Mouse (Mus musculus) embryonic facial prominence, embryonic 11.5 days (tissue): ENCODE measurements at regions not wholly inside any gene's neighbourhood (a gene's known extent, or its start where the extent isn't known, plus 50 kb on each side); places are given as distances from the start of the nearest gene placed in this dataset.

ENCODE experiments used
- ATAC-seq: fragments of 200-750 bp; cut with Nextera tagmentation; replicated peaks from 2 replicates; pipeline ENCODE4 v1.8.0; 2017; ENCODE audit warnings: low read depth; ENCODE audit not compliant: insufficient number of reproducible peaks, low FRiP score, low TSS enrichment
- DNase-seq: peaks from one replicate; pipeline ENCODE4 v3.0.0-alpha.2; 2015; ENCODE audit warnings: low spot score
- H3K27ac ChIP-seq: fragments of 300-500 bp; sonication (generic); replicated peaks from 2 replicates; pipeline ENCODE4 v1.5.1; 2014; ENCODE audit warnings: mild to moderate bottlenecking, low read depth, low read length, control low read depth
- H3K27me3 ChIP-seq: fragments of 300-500 bp; sonication (generic); 2 replicates; pipeline ENCODE4 v1.6.1; 2014; ENCODE audit warnings: mild to moderate bottlenecking, low read length, moderate library complexity, mixed read lengths; ENCODE audit not compliant: control insufficient read depth, insufficient read depth
- H3K36me3 ChIP-seq: fragments of 300-500 bp; sonication (generic); replicated peaks from 2 replicates; pipeline ENCODE4 v1.6.1; 2014; ENCODE audit warnings: low read depth, mild to moderate bottlenecking, low read length, moderate library complexity, mixed read lengths; ENCODE audit not compliant: control insufficient read depth, insufficient read depth
- H3K4me1 ChIP-seq: fragments of 300-500 bp; sonication (generic); 2 replicates; pipeline ENCODE4 v1.6.1; 2014; ENCODE audit warnings: low read length, mixed read lengths; ENCODE audit not compliant: control insufficient read depth, insufficient read depth
- H3K4me2 ChIP-seq: fragments of 300-500 bp; sonication (generic); 2 replicates; pipeline ENCODE4 v1.6.1; 2014; ENCODE audit warnings: low read depth, mild to moderate bottlenecking, control low read depth, low read length, moderate library complexity
- H3K4me3 ChIP-seq: fragments of 300-500 bp; sonication (generic); 2 replicates; pipeline ENCODE4 v1.5.1; 2014; ENCODE audit warnings: low read depth, low read length, control low read depth
- H3K9ac ChIP-seq: fragments of 300-500 bp; sonication (generic); replicated peaks from 2 replicates; pipeline ENCODE4 v1.6.1; 2014; ENCODE audit warnings: mild to moderate bottlenecking, control low read depth, low read length
- H3K9me3 ChIP-seq: fragments of 300-500 bp; sonication (generic); replicated peaks from 2 replicates; pipeline ENCODE4 v1.6.1; 2016; ENCODE audit warnings: mild to moderate bottlenecking, low read length, inconsistent platforms, mixed read lengths; ENCODE audit not compliant: control insufficient read depth
- WGBS: fragments of 180-500 bp; shearing (Covaris S2); extraction: QIAGEN DNeasy Blood & Tissue Kit; methylation state at CpG from one replicate; pipeline ENCODE4 v1.1.7; 2014; 5-methylcytosine and 5-hydroxymethylcytosine counted together

DNA sequence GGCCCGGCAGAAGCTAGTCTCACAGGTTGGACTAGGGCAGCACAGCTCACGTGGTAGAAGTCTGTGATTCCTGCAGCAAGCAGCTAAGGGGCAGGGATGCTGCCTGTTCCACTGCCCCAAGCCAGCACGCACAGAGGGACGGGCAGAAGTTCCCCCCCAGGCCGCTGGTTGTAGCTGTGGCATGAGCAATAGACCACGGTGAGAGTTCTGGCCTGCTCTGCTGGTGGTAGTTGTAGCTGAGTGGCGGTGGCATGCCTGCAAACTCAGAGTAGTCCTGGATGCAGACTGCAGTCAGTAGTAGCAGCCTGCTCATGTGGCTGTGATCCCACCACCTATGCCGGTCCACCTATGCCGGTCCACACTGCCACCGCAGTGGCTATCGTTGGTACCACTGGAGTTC, 71.5 kb upstream of the Rpl39l start:
- WGBS, result 94% methylated on average over 11 of the region's 11 CpGs

GRCm38 (mm10) chr16:10088461-10089353, 81.3 kb upstream of the Rpl39l start:
- Histone ChIP-seq H3K36me3 (no peaks in the 10 kb centered on the region), H3K4me1 (no peaks in the 10 kb centered on the region), H3K9me3 (no peaks in the 10 kb centered on the region), H3K27ac (no peak overlapping the region), H3K4me2 (no peak overlapping the region), H3K9ac (no peak overlapping the region), H3K4me3 (no peak overlapping the region), H3K27me3 (no peaks in the 10 kb centered on the region)
- 58% methylated on average over 18 of the region's 18 CpGs for WGBS
- no peak for ATAC-seq
- DNase-seq, result peak; percentile 85

More for the DNA sequence above, 71.5 kb upstream of the Rpl39l start:
- H3K4me2 ChIP-seq, result no peak overlapping the region
- no peak overlapping the region for H3K9ac ChIP-seq
- DNase-seq (no peak), ATAC-seq (no peak)
- no peaks in the 10 kb centered on the region for H3K9me3 ChIP-seq
- H3K4me1 ChIP-seq, result no peaks in the 10 kb centered on the region
- H3K27me3 ChIP-seq, result no peaks in the 10 kb centered on the region
- no peak overlapping the region for H3K27ac ChIP-seq
- no peak overlapping the region for H3K4me3 ChIP-seq
- no peaks in the 10 kb centered on the region for H3K36me3 ChIP-seq

- H3K4me3 ChIP-seq, result no peak overlapping the region
- no peak overlapping the region for H3K9ac ChIP-seq
- WGBS, result 45% methylated on average over 1 of the region's 1 CpGs
- no peaks in the 10 kb centered on the region for H3K9me3 ChIP-seq
- H3K4me2 ChIP-seq, result no peak overlapping the region
- no peak for DNase-seq
- no peaks in the 10 kb centered on the region for H3K27me3 ChIP-seq
- no peak overlapping the region for H3K27ac ChIP-seq
- H3K4me1 ChIP-seq, result no peaks in the 10 kb centered on the region
- ATAC-seq, result no peak
- H3K36me3 ChIP-seq, result no peaks in the 10 kb centered on the region
Measured at GRCm38 (mm10) chr16:10086341-10086740, 83.7 kb upstream of the Rpl39l start.

DNA sequence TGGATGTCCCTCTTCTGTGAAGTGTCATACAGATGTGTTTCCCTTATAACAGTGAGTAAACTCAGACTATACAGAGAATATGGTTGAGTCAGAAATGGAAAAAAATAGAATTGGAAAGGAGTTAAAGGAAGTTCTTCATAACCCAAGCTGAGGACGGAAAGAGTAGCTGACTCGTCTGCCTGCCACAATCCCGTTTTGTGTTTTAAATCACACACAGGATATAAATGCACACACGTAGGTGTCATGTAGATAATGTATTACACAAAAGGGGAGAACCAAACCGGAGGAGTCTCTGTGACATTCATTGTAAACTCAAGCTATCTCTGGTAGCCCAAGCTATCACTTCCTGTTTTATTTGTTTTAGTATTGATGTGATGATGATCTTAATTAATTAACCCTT, 84.6 kb upstream of the Rpl39l start:
- no peak overlapping the region for H3K27ac ChIP-seq
- WGBS, result 83% methylated on average over 5 of the region's 5 CpGs
- H3K9me3 ChIP-seq, result no peaks in the 10 kb centered on the region
- no peaks in the 10 kb centered on the region for H3K27me3 ChIP-seq
- H3K9ac ChIP-seq, result no peak overlapping the region
- no peaks in the 10 kb centered on the region for H3K36me3 ChIP-seq
- DNase-seq, result no peak
- no peak for ATAC-seq
- H3K4me3 ChIP-seq, result no peak overlapping the region
- H3K4me2 ChIP-seq, result no peak overlapping the region
- no peaks in the 10 kb centered on the region for H3K4me1 ChIP-seq

- Histone ChIP-seq H3K9ac (no peak overlapping the region), H3K4me2 (no peak overlapping the region), H3K9me3 (no peaks in the 10 kb centered on the region), H3K4me1 (no peaks in the 10 kb centered on the region), H3K4me3 (no peak overlapping the region), H3K36me3 (no peaks in the 10 kb centered on the region), H3K27ac (no peak overlapping the region), H3K27me3 (no peaks in the 10 kb centered on the region)
- DNase-seq, result peak; percentile 19
- no peak for ATAC-seq
- 41% methylated on average over 2 of the region's 2 CpGs for WGBS
Measured at GRCm38 (mm10) chr16:10081751-10082150, 86.4 kb upstream of the Grin2a start.

GRCm38 (mm10) chr16:10080121-10080679, 84.8 kb upstream of the Grin2a start:
- WGBS, result 87% methylated on average over 7 of the region's 7 CpGs
- H3K27ac ChIP-seq, result no peak overlapping the region
- no peak for ATAC-seq

GRCm38 (mm10) chr16:10073158-10073557, 77.8 kb upstream of the Grin2a start:
- ATAC-seq, result no peak
- Histone ChIP-seq H3K27ac (no peak overlapping the region), H3K9me3 (no peaks in the 10 kb centered on the region), H3K4me2 (no peak overlapping the region), H3K27me3 (no peaks in the 10 kb centered on the region), H3K4me3 (no peak overlapping the region), H3K4me1 (no peaks in the 10 kb centered on the region), H3K36me3 (no peaks in the 10 kb centered on the region), H3K9ac (no peak overlapping the region)
- WGBS, result 21% methylated on average over 6 of the region's 6 CpGs
- peak; percentile 78 for DNase-seq

More at GRCm38 (mm10) chr16:10080121-10080679, 84.8 kb upstream of the Grin2a start:
- Histone ChIP-seq H3K9ac (no peak overlapping the region), H3K36me3 (no peaks in the 10 kb centered on the region), H3K4me3 (no peak overlapping the region), H3K4me2 (no peak overlapping the region), H3K9me3 (no peaks in the 10 kb centered on the region), H3K4me1 (no peaks in the 10 kb centered on the region), H3K27me3 (no peaks in the 10 kb centered on the region)
- DNase-seq, result no peak

DNA sequence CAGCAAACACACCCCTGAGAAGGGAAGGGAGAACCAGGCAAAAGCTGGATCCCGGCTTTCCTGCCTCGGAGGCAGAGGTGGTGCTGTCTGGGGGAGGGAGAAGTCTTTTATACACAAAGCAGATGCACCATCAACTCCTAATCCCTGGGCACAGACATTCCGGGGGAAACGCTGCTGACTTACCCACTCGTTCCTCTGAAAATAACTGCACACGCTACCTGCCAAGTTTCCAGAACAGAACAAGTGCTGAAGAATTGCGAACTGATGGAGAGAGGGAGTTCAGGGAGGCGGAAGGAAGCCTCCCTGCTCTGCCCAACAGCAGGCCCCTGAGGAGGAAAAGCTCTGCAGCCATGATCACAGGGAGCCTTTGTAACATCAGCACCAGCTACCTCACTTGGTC, 68.1 kb upstream of the Grin2a start:
- ATAC-seq, result no peak
- no peak overlapping the region for H3K9ac ChIP-seq
- 74% methylated on average over 8 of the region's 8 CpGs for WGBS

More for the DNA sequence above, 68.1 kb upstream of the Grin2a start:
- H3K36me3 ChIP-seq, result no peaks in the 10 kb centered on the region
- no peaks in the 10 kb centered on the region for H3K9me3 ChIP-seq
- no peak for DNase-seq
- H3K27me3 ChIP-seq, result no peaks in the 10 kb centered on the region
- no peak overlapping the region for H3K4me2 ChIP-seq
- no peak overlapping the region for H3K4me3 ChIP-seq
- H3K27ac ChIP-seq, result no peak overlapping the region
- no peaks in the 10 kb centered on the region for H3K4me1 ChIP-seq
